Mouse (Mus musculus): ENCODE measurements around the gene Baz1b.

DNA sequence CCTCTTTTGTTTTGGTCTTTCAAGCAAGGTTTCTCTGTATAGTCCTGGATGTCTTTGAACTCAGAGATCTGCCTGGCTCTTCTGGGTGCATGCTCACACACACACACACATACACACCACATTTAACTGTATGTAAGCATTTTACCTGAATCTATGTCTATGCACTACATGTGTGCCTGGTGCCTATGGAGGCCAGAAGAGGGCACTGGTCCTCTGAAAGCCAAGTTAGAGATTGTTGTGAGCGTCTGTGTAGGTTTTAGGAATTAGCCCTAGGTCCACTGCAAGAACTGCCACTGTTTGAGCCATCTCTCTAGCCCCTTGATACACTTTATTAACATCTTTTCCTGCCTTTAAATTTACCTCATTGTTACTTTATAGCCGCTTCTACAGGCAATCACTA, 51.8 kb downstream of the Baz1b start:
- TF ChIP-seq CTCF (IDR thresholded peaks at IDR 0.05; ENCODE audit: low read depth, low read length) (no peak), POLR2A (IDR thresholded peaks at IDR 0.05; ENCODE audit: insufficient read depth, low read length) (no peak), EP300 (IDR thresholded peaks at IDR 0.05; ENCODE audit: insufficient read depth, low read depth, low read length) (no peak)
